Mouse (Mus musculus): ENCODE measurements around the gene Gm3248.
"Not testable (repeated sequence)": the region's sequence is repeated elsewhere in the genome, so short reads cannot be mapped to it uniquely, and the experiment has no call there.

The Gm3248 gene

GRCm38 (mm10) chr14:5961635-5962034 lies at the start of gene Gm3248:
Gene Gm3248, minus strand, starts transcription at chr14:5961745.
- not testable (repeated sequence) for DNase-seq (ENCODE audit: low read depth, low spot score)

GRCm38 (mm10) chr14:5987136-5987535 lies 25.6 kb upstream of the Gm3248 start:
- not testable (repeated sequence) for DNase-seq (ENCODE audit: low read depth, low spot score)

GRCm38 (mm10) chr14:5979037-5979436 lies 17.5 kb upstream of the Gm3248 start, which contains the start of gene Gm3453:
Gene Gm3453, minus strand, starts transcription at chr14:5979137.
- DNase-seq (ENCODE audit: low read depth, low spot score): not testable (repeated sequence)

- DNase-seq (ENCODE audit: low read depth, low spot score): not testable (repeated sequence)
Observed at GRCm38 (mm10) chr14:5962441-5962840, 896 bp upstream of the Gm3248 start.

- not testable (repeated sequence) for DNase-seq (ENCODE audit: low read depth, low spot score)
Observed at GRCm38 (mm10) chr14:5961102-5961501, 443 bp downstream of the Gm3248 start.

- DNase-seq (ENCODE audit: low read depth, low spot score): not testable (repeated sequence)
Observed at GRCm38 (mm10) chr14:5960479-5960878, 1.1 kb downstream of the Gm3248 start.

- not testable (repeated sequence) for DNase-seq (ENCODE audit: low read depth, low spot score)
Observed at GRCm38 (mm10) chr14:5923276-5923675, 38.3 kb downstream of the Gm3248 start.

GRCm38 (mm10) chr14:5918330-5918942 lies 43.1 kb downstream of the Gm3248 start:
- not testable (repeated sequence) for DNase-seq (ENCODE audit: low read depth, low spot score)

GRCm38 (mm10) chr14:5913701-5914100 lies 47.8 kb downstream of the Gm3248 start:
- DNase-seq (ENCODE audit: low read depth, low spot score): not testable (repeated sequence)
